Mouse (Mus musculus): Measurements from ENCODE around the gene Adamtsl1. TPM values are rescaled to one million over a fixed set of nuclear protein-coding genes. Genes with fewer than 3 reads are reported as not detected.
A peak's percentile ranks its signal among the peaks of the same experiment; 100 is the strongest.

Adamtsl1 gene
- polyA plus RNA-seq, 1 experiment from 2014 or later: 3.0 TPM

DNA sequence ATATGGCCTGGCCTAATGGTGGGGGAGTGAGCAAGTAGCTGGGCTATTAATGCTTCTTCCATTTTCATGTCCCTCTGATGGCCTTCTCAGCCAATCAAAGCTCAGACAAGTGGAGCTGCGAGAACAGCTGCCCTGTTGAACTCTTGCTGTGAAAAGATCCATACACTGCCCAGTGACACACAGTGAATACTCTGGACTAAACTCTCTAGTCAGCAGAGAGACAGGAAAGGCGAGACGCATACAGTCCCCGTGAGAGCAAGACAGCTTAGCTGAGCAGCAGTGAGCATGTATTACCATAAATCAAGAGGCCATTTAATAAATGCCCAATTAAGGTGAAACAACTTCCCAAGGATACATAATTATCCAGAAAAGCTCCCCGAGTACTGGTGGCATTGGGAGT lies 492.6 kb downstream of the Adamtsl1 start:
- Histone ChIP-seq H3K4me1 (no peaks in the 10 kb centered on the region), H3K36me3 (replicated peaks) (no peaks in the 10 kb centered on the region), H3K4me3 (no peak overlapping the region), H3K27me3 (ENCODE audit: poor library complexity, severe bottlenecking) (no peaks in the 10 kb centered on the region), H3K27ac (no peak overlapping the region), H3K9me3 (no peaks in the 10 kb centered on the region)
- DNase-seq (ENCODE audit: extremely low spot score, low spot score): no peak
- WGBS: 82% methylated on average over 5 of the region's 5 CpGs

DNA sequence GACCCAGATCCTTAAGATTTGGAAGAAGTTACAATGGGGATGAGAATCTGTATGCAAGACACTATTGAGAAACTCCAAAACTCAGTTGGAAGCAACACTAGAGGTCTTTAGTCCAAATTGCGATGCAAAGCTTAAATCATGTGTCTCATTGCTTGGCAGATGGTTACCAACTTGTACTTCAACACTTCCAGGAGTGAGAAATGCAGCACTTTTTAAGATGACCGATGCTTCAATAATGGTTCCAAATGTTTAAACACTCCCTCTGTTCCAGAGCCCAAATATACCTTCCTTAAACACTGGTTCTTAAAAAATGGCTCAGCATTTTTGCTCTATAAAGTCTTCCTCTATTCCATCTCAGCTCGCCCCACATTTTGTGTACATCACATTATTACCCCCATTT lies 499.7 kb downstream of the Adamtsl1 start:
- H3K9me3 ChIP-seq: no peaks in the 10 kb centered on the region
- 90% methylated on average over 3 of the region's 3 CpGs for WGBS
- no peak for DNase-seq (ENCODE audit: extremely low spot score, low spot score)
- H3K27me3 ChIP-seq (ENCODE audit: poor library complexity, severe bottlenecking): no peaks in the 10 kb centered on the region
- no peak overlapping the region for H3K27ac ChIP-seq
- no peaks in the 10 kb centered on the region for H3K4me1 ChIP-seq
- H3K4me3 ChIP-seq: no peak overlapping the region
- no peaks in the 10 kb centered on the region for H3K36me3 ChIP-seq (replicated peaks)

DNA sequence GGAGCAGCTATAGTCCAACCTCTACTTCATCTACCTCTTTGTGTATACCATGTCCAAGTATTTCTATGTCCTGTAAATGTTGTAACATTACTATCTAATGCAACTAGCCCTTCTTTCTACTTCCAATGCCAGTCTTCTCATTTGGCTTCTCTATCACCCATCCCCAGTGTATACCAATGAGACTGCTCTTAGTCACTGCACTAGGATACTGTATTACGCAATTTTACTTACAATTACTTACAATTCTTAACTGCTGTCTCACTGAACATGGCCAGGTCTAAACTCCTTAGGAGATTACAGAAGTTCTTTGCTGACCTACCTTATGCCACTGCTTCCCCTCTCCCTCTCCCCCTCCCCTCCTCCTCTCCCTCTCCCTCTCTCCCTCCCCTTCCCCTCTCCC lies 505.0 kb downstream of the Adamtsl1 start:
- H3K9me3 ChIP-seq: no peaks in the 10 kb centered on the region
- no peaks in the 10 kb centered on the region for H3K36me3 ChIP-seq (replicated peaks)
- peaks cover 18% of the 10 kb centered on the region for H3K4me1 ChIP-seq
- H3K27ac ChIP-seq: no peak overlapping the region
- no peak for DNase-seq (ENCODE audit: extremely low spot score, low spot score)
- no peak overlapping the region for H3K4me3 ChIP-seq
- 94% methylated on average over 1 of the region's 1 CpGs for WGBS
- H3K27me3 ChIP-seq (ENCODE audit: poor library complexity, severe bottlenecking): no peaks in the 10 kb centered on the region

- Histone ChIP-seq H3K27ac (no peak overlapping the region), H3K36me3 (replicated peaks) (no peaks in the 10 kb centered on the region), H3K27me3 (ENCODE audit: poor library complexity, severe bottlenecking) (no peaks in the 10 kb centered on the region), H3K9me3 (no peaks in the 10 kb centered on the region), H3K4me3 (no peak overlapping the region), H3K4me1 (peaks cover 18% of the 10 kb centered on the region)
- no peak for DNase-seq (ENCODE audit: extremely low spot score, low spot score)
- WGBS: 45% methylated on average over 4 of the region's 4 CpGs
Measured at GRCm38 (mm10) chr4:86019586-86019985, 505.6 kb downstream of the Adamtsl1 start.

- Histone ChIP-seq H3K9me3 (no peaks in the 10 kb centered on the region), H3K27ac (peak overlapping the region; percentile 74), H3K36me3 (replicated peaks) (no peaks in the 10 kb centered on the region), H3K27me3 (ENCODE audit: poor library complexity, severe bottlenecking) (no peaks in the 10 kb centered on the region), H3K4me1 (peaks cover 18% of the 10 kb centered on the region), H3K4me3 (no peak overlapping the region)
- DNase-seq (ENCODE audit: extremely low spot score, low spot score): peak; percentile 19
- 50% methylated on average over 10 of the region's 10 CpGs for WGBS
Measured at GRCm38 (mm10) chr4:86020372-86021090, 506.6 kb downstream of the Adamtsl1 start.

DNA sequence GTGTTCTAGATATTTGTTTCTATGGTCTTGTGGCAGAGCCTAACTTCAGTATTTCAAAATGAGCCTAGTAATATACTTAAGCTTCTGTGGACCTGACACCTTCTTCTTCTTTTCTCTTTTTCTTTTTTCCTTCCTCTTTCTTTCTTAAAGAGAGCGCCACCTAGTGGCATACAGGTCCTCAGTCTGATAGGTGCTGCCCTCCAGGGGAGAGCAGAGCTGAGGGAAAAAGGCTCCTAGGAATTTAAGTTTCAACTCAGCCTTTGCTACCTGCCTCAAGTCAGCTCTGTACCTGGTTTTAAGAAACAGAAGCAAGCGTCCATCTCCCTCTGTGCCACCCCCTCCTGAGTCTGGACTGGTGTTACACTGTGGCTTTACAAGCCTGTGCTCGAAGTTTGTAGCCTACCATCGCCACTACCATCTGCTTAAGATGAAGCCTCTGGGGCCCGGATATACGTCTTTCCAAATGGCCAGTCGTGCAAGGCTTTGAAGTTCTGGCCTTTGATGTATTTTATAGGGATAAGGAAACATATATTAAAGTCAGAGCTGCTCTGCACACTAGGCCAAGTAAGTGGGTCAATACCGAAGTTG lies 510.7 kb downstream of the Adamtsl1 start:
- 62% methylated on average over 8 of the region's 8 CpGs for WGBS
- no peak overlapping the region for H3K4me3 ChIP-seq
- H3K9me3 ChIP-seq: no peaks in the 10 kb centered on the region
- no peak overlapping the region for H3K27ac ChIP-seq
- peaks cover 15% of the 10 kb centered on the region for H3K4me1 ChIP-seq
- DNase-seq (ENCODE audit: extremely low spot score, low spot score): no peak
- no peaks in the 10 kb centered on the region for H3K27me3 ChIP-seq (ENCODE audit: poor library complexity, severe bottlenecking)
- H3K36me3 ChIP-seq (replicated peaks): no peaks in the 10 kb centered on the region

GRCm38 (mm10) chr4:86029486-86029885 lies 515.5 kb downstream of the Adamtsl1 start:
- no peaks in the 10 kb centered on the region for H3K36me3 ChIP-seq (replicated peaks)
- H3K4me3 ChIP-seq: no peak overlapping the region
- H3K9me3 ChIP-seq: no peaks in the 10 kb centered on the region
- peaks cover 11% of the 10 kb centered on the region for H3K4me1 ChIP-seq
- no peak for DNase-seq (ENCODE audit: extremely low spot score, low spot score)
- 89% methylated on average over 6 of the region's 6 CpGs for WGBS
- H3K27ac ChIP-seq: no peak overlapping the region
- no peaks in the 10 kb centered on the region for H3K27me3 ChIP-seq (ENCODE audit: poor library complexity, severe bottlenecking)

- H3K9me3 ChIP-seq: no peaks in the 10 kb centered on the region
- 63% methylated on average over 3 of the region's 3 CpGs for WGBS
- no peak for DNase-seq (ENCODE audit: extremely low spot score, low spot score)
- H3K27me3 ChIP-seq (ENCODE audit: poor library complexity, severe bottlenecking): no peaks in the 10 kb centered on the region
- no peak overlapping the region for H3K27ac ChIP-seq
- no peaks in the 10 kb centered on the region for H3K36me3 ChIP-seq (replicated peaks)
- H3K4me1 ChIP-seq: peaks cover 11% of the 10 kb centered on the region
- no peak overlapping the region for H3K4me3 ChIP-seq
Measured at GRCm38 (mm10) chr4:86030208-86030607, 516.2 kb downstream of the Adamtsl1 start.

DNA sequence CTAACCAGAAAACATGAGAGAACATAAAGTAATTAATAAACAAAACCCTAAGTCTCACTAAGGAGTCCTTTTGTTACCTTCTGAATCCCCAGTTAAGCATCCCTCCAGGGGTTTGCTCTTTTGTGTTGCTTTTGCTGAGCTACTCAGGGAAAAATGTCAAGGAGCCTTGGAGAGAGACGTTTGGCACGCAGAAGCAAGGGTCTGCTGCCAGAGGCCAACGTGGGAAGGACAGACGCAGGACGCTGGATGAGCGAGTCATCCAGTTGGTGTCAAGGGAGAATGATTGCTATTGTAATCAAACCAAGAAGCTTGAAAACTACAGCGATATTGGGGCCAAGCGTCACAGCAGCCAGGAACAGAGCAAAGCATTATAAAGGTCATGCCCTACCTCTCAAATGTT lies 517.1 kb downstream of the Adamtsl1 start:
- Histone ChIP-seq H3K4me3 (0 out of 2 replicates have a peak overlapping the region, but pooled peaks have one; percentile 10), H3K9me3 (no peaks in the 10 kb centered on the region), H3K27ac (no peak overlapping the region), H3K4me1 (peaks cover 11% of the 10 kb centered on the region), H3K27me3 (ENCODE audit: poor library complexity, severe bottlenecking) (no peaks in the 10 kb centered on the region), H3K36me3 (replicated peaks) (no peaks in the 10 kb centered on the region)
- DNase-seq (ENCODE audit: extremely low spot score, low spot score): peak; percentile 18
- WGBS: 19% methylated on average over 8 of the region's 8 CpGs

GRCm38 (mm10) chr4:86040921-86041320 lies 526.9 kb downstream of the Adamtsl1 start:
- WGBS: 46% methylated on average over 8 of the region's 8 CpGs
- no peak for DNase-seq (ENCODE audit: extremely low spot score, low spot score)
- H3K27ac ChIP-seq: no peak overlapping the region
- no peaks in the 10 kb centered on the region for H3K9me3 ChIP-seq
- no peaks in the 10 kb centered on the region for H3K27me3 ChIP-seq (ENCODE audit: poor library complexity, severe bottlenecking)
- H3K36me3 ChIP-seq (replicated peaks): no peaks in the 10 kb centered on the region
- no peak overlapping the region for H3K4me3 ChIP-seq
- no peaks in the 10 kb centered on the region for H3K4me1 ChIP-seq

- Histone ChIP-seq H3K36me3 (replicated peaks) (no peaks in the 10 kb centered on the region), H3K27me3 (ENCODE audit: poor library complexity, severe bottlenecking) (no peaks in the 10 kb centered on the region), H3K9me3 (no peaks in the 10 kb centered on the region), H3K4me3 (no peak overlapping the region), H3K27ac (no peak overlapping the region), H3K4me1 (no peaks in the 10 kb centered on the region)
- WGBS: 93% methylated on average over 6 of the region's 6 CpGs
- DNase-seq (ENCODE audit: extremely low spot score, low spot score): no peak
Measured at GRCm38 (mm10) chr4:86045448-86045847, 531.5 kb downstream of the Adamtsl1 start.

GRCm38 (mm10) chr4:86045876-86046275 lies 531.9 kb downstream of the Adamtsl1 start:
- no peaks in the 10 kb centered on the region for H3K9me3 ChIP-seq
- no peak overlapping the region for H3K4me3 ChIP-seq
- H3K36me3 ChIP-seq (replicated peaks): no peaks in the 10 kb centered on the region
- DNase-seq (ENCODE audit: extremely low spot score, low spot score): no peak
- H3K27me3 ChIP-seq (ENCODE audit: poor library complexity, severe bottlenecking): no peaks in the 10 kb centered on the region
- H3K27ac ChIP-seq: no peak overlapping the region
- WGBS: 72% methylated on average over 6 of the region's 6 CpGs
- no peaks in the 10 kb centered on the region for H3K4me1 ChIP-seq

DNA sequence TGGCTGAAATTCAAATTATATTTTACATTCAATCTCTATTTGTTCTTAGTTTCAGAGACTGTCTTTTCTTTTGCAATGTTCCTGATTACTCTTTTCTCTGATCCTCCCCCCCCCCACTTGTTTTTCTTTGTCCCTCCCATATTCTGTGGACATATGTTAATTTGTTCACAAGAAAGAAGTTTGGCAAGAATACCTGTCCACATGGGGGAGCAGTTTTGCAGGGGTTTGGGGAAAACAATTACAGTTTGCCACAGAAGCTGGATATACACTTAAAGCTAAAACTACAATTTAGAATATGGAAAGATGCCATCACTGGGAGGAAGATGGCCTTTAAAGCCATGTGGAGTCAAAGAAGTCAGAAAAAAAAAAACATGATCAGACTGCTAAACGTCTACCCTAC lies 532.9 kb downstream of the Adamtsl1 start:
- H3K27ac ChIP-seq: no peak overlapping the region
- no peak overlapping the region for H3K4me3 ChIP-seq
- 91% methylated on average over 1 of the region's 1 CpGs for WGBS
- no peak for DNase-seq (ENCODE audit: extremely low spot score, low spot score)
- H3K4me1 ChIP-seq: no peaks in the 10 kb centered on the region
- H3K9me3 ChIP-seq: no peaks in the 10 kb centered on the region
- H3K27me3 ChIP-seq (ENCODE audit: poor library complexity, severe bottlenecking): peaks cover 5% of the 10 kb centered on the region; the same call in 1 of the 2 replicates
- H3K36me3 ChIP-seq (replicated peaks): no peaks in the 10 kb centered on the region
